Mouse (Mus musculus): Measurements from ENCODE around the gene Pald1.

DNA sequence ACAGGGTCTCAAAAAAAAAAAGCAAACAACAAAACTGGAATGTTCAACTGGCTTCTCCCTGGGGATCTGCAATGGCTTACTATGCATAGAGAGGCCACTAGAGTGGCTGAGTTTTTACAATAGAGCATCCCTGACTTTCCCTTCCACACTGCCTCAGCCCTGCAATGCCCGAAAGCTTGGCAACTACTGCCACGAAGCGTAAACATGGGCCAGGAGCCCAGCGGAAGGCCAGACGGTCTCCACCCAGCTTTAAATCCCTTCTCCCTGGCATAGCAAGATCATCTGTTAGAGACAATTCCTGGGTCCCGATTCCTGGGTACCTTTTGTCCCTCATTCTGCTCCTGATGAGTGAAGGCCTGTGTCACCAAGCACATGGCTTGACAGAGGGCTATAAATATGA, 79.3 kb downstream of the Pald1 start:
- TF ChIP-seq CTCF (IDR thresholded peaks at IDR 0.05; ENCODE audit: extremely low read depth, insufficient read length, insufficient replicate concordance, low read depth, low read length), result no peak
- no peak for TF ChIP-seq POLR2A (IDR thresholded peaks at IDR 0.05; ENCODE audit: low read depth, low read length)
